Mouse (Mus musculus) lung, embryonic 16.5 days (tissue): ENCODE results near the gene Pex5. TPM values are rescaled to one million over a fixed set of nuclear protein-coding genes. Genes with fewer than 3 reads are reported as not detected.
A peak's percentile ranks its signal among the peaks of the same experiment; 100 is the strongest.

Source experiments
- ATAC-seq: fragments of 200-750 bp; cut with Nextera tagmentation; 2 replicates; pipeline ENCODE4 v1.8.0; 2017; ENCODE audit warnings: low read depth, mild to moderate bottlenecking, moderate library complexity
- H3K27ac ChIP-seq: fragments of 300-500 bp; sonication (generic); 2 replicates; pipeline ENCODE4 v1.5.1; 2014; ENCODE audit warnings: mild to moderate bottlenecking, control low read depth, low read length
- H3K27me3 ChIP-seq: fragments of 300-500 bp; sonication (generic); 2 replicates; pipeline ENCODE4 v1.6.1; 2014; ENCODE audit warnings: low read depth, low read length, mixed read lengths; ENCODE audit not compliant: control insufficient read depth, insufficient read depth
- H3K36me3 ChIP-seq: fragments of 300-500 bp; sonication (generic); 2 replicates; pipeline ENCODE4 v1.6.1; 2014; ENCODE audit warnings: low read length; ENCODE audit not compliant: control insufficient read depth, insufficient read depth
- H3K4me1 ChIP-seq: fragments of 300-500 bp; sonication (generic); replicated peaks from 2 replicates; pipeline ENCODE4 v1.6.1; 2014; ENCODE audit warnings: low read length, mixed read lengths; ENCODE audit not compliant: control insufficient read depth, insufficient read depth
- H3K4me2 ChIP-seq: fragments of 300-500 bp; sonication (generic); 2 replicates; pipeline ENCODE4 v1.6.1; 2014; ENCODE audit warnings: low read depth, low read length, control low read depth
- H3K4me3 ChIP-seq: fragments of 300-500 bp; sonication (generic); 2 replicates; pipeline ENCODE4 v1.5.1; 2014; ENCODE audit warnings: mild to moderate bottlenecking, low read length, control low read depth
- H3K9ac ChIP-seq: fragments of 300-500 bp; sonication (generic); 2 replicates; pipeline ENCODE4 v1.6.1; 2014; ENCODE audit warnings: low read length, control low read depth
- H3K9me3 ChIP-seq: fragments of 300-500 bp; sonication (generic); 2 replicates; pipeline ENCODE4 v1.6.1; 2016; ENCODE audit warnings: low read length; ENCODE audit not compliant: control insufficient read depth
- WGBS: fragments of 180-500 bp; shearing (Covaris S2); extraction: QIAGEN DNeasy Blood & Tissue Kit; methylation state at CpG from one replicate; pipeline ENCODE4 v1.1.7; 2014; 5-methylcytosine and 5-hydroxymethylcytosine counted together
- polyA plus RNA-seq: library from polyadenylated mRNA; unstranded; fragments of >200 nt; fragmentation: Nextera tagmentation; extraction: Ambion mirVana; gene quantifications from 2 replicates; pipeline ENCODE4 v1.2.1, GENCODE M21; 2015

The Pex5 gene
- polyA plus RNA-seq, 1 experiment from 2014 or later = 39.9 TPM

- 32% methylated on average over 10 of the region's 10 CpGs for WGBS
- no peaks in the 10 kb centered on the region for H3K9me3 ChIP-seq
- no peaks in the 10 kb centered on the region for H3K36me3 ChIP-seq
- H3K4me3 ChIP-seq = no peak overlapping the region
- ATAC-seq = no peak
- H3K4me2 ChIP-seq = no peak overlapping the region
- H3K27me3 ChIP-seq = no peaks in the 10 kb centered on the region
- no peak overlapping the region for H3K9ac ChIP-seq
- H3K4me1 ChIP-seq = no peaks in the 10 kb centered on the region
- no peak overlapping the region for H3K27ac ChIP-seq
Measured at GRCm38 (mm10) chr6:124379331-124379730, 35.5 kb downstream of the Pex5 start.

DNA sequence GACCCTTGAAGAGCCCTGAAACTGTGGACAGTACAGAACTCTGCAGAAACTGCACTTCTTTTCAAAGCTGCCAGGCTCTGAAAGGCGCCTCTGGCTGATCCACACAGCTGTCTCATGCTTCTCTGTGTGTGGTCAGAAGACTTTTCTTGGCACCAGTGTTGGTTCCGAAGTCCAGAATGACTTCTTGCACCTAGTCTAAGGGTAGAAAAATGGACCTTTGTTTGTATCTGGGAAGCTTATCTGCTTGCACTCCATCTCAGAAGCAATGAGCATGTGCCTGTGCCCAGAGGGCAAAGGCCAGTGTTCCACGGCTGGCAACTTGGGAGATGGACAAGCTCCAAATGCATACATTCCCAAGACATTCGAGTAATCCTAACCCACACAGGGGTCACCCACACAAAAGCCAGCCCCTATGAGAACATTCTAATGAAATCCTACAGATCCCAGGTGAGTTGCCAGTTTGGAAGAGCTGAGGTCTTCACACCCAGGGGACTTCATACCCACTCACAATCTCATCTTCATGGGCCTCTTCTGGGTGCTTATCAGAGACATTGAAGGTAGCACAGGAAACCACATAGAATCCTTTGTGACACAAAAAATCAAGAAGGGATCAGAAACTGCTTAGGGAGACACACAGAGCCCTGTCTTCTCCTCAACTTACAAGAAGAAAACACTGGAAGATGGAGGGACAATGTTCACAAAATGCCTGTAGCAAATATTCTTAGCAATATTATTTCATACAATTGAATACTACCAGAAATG, 37.2 kb downstream of the Pex5 start:
- WGBS = 57% methylated on average over 4 of the region's 4 CpGs
- H3K4me3 ChIP-seq = no peak overlapping the region
- H3K36me3 ChIP-seq = no peaks in the 10 kb centered on the region
- H3K27me3 ChIP-seq = no peaks in the 10 kb centered on the region
- ATAC-seq = no peak
- H3K4me2 ChIP-seq = no peak overlapping the region
- no peak overlapping the region for H3K9ac ChIP-seq
- H3K9me3 ChIP-seq = no peaks in the 10 kb centered on the region
- H3K27ac ChIP-seq = no peak overlapping the region
- H3K4me1 ChIP-seq = no peaks in the 10 kb centered on the region

GRCm38 (mm10) chr6:124376311-124376710, 38.6 kb downstream of the Pex5 start:
- 62% methylated on average over 5 of the region's 5 CpGs for WGBS
- no peaks in the 10 kb centered on the region for H3K27me3 ChIP-seq

GRCm38 (mm10) chr6:124375435-124375884, 39.4 kb downstream of the Pex5 start:
- H3K4me3 ChIP-seq = no peak overlapping the region
- peak; percentile 56 for ATAC-seq
- H3K9ac ChIP-seq = no peak overlapping the region
- no peak overlapping the region for H3K4me2 ChIP-seq
- no peaks in the 10 kb centered on the region for H3K9me3 ChIP-seq
- H3K36me3 ChIP-seq = no peaks in the 10 kb centered on the region
- H3K4me1 ChIP-seq = no peaks in the 10 kb centered on the region
- WGBS = 62% methylated on average over 11 of the region's 11 CpGs
- H3K27me3 ChIP-seq = no peaks in the 10 kb centered on the region
- H3K27ac ChIP-seq = no peak overlapping the region

More at GRCm38 (mm10) chr6:124376311-124376710, 38.6 kb downstream of the Pex5 start:
- Histone ChIP-seq H3K9ac (no peak overlapping the region), H3K9me3 (no peaks in the 10 kb centered on the region), H3K27ac (no peak overlapping the region), H3K4me2 (no peak overlapping the region), H3K36me3 (no peaks in the 10 kb centered on the region), H3K4me3 (no peak overlapping the region), H3K4me1 (no peaks in the 10 kb centered on the region)
- no peak for ATAC-seq

- Histone ChIP-seq H3K4me2 (no peak overlapping the region), H3K4me3 (no peak overlapping the region), H3K4me1 (no peaks in the 10 kb centered on the region), H3K27me3 (no peaks in the 10 kb centered on the region), H3K9ac (no peak overlapping the region), H3K9me3 (no peaks in the 10 kb centered on the region), H3K27ac (no peak overlapping the region), H3K36me3 (no peaks in the 10 kb centered on the region)
- ATAC-seq = no peak
- WGBS = 68% methylated on average over 4 of the region's 4 CpGs
Measured at GRCm38 (mm10) chr6:124374683-124375082, 40.2 kb downstream of the Pex5 start.

GRCm38 (mm10) chr6:124373584-124374206, 41.2 kb downstream of the Pex5 start:
- Histone ChIP-seq H3K36me3 (no peaks in the 10 kb centered on the region), H3K9me3 (no peaks in the 10 kb centered on the region), H3K4me2 (no peak overlapping the region), H3K27me3 (no peaks in the 10 kb centered on the region), H3K27ac (no peak overlapping the region), H3K4me3 (no peak overlapping the region), H3K4me1 (no peaks in the 10 kb centered on the region), H3K9ac (no peak overlapping the region)
- 80% methylated on average over 6 of the region's 6 CpGs for WGBS
- no peak for ATAC-seq

DNA sequence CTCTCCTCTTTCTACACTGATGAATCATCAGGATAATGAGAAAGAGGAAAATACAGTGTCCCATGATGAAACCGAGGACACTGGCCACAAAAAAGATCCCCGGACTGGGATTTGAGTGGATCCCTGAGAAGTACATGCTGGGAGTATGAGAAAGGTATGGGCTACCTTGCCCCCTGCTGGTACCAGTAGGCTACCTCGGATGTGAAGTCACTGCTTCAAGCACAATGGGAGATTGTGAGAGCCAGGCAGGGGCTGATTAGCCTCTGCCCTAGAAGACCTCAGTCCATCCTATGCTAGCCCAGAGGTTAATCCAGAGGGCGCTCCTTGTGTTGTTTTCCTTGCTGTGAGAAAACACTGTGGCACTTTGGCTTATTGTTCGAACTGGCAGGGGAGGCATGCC, 50.5 kb downstream of the Pex5 start:
- ATAC-seq = no peak
- Histone ChIP-seq H3K36me3 (no peaks in the 10 kb centered on the region), H3K4me2 (no peak overlapping the region), H3K27ac (no peak overlapping the region), H3K9me3 (no peaks in the 10 kb centered on the region), H3K27me3 (no peaks in the 10 kb centered on the region), H3K4me1 (no peaks in the 10 kb centered on the region), H3K9ac (no peak overlapping the region), H3K4me3 (no peak overlapping the region)
- WGBS = 50% methylated on average over 5 of the region's 5 CpGs

DNA sequence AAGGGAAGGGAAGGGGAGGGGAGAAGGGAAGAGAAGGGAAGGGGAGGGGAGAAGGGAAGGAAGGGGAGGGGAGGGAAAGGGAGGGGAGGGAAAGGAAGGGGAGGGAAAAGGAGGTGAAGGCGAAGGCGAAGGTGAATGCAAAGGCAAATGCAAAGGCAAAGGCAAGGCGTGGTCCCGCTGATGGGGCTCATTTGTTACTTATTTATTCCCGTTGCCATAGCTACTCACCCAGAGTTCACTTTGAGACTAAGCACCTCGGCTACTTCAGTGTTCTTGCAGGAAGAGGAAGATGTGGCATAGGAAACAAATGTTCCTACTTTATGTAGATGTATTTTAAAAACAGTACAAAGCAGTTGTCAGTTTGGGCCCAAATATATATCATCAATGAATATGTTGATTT, 54.3 kb downstream of the Pex5 start:
- H3K36me3 ChIP-seq = no peaks in the 10 kb centered on the region
- H3K27me3 ChIP-seq = no peaks in the 10 kb centered on the region
- ATAC-seq = no peak
- 53% methylated on average over 6 of the region's 6 CpGs for WGBS
- no peak overlapping the region for H3K9ac ChIP-seq
- H3K4me1 ChIP-seq = no peaks in the 10 kb centered on the region
- H3K4me3 ChIP-seq = no peak overlapping the region
- H3K27ac ChIP-seq = no peak overlapping the region
- H3K9me3 ChIP-seq = no peaks in the 10 kb centered on the region
- no peak overlapping the region for H3K4me2 ChIP-seq

DNA sequence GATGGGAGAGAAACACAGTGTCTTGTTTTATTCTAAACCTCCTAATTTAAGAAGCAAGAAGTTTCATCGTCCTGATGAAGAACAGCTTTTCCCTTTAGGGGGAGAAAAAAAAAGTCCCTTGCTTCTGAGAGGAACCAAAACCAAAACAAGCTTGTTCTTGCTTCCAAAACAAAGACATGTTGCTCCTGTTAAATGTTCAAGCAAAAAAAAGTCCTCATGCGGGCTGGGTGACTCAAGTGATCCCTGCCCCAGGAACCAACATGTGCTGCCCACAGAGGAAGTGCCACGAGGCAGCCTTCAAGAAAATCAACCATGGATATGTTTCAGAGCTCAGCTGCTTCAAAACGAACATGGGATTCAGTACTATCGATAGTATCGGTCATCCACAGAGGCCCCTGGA, 55.9 kb downstream of the Pex5 start:
- Histone ChIP-seq H3K4me1 (no peaks in the 10 kb centered on the region), H3K4me3 (no peak overlapping the region), H3K27me3 (no peaks in the 10 kb centered on the region), H3K9ac (no peak overlapping the region), H3K4me2 (no peak overlapping the region), H3K36me3 (no peaks in the 10 kb centered on the region), H3K9me3 (no peaks in the 10 kb centered on the region), H3K27ac (no peak overlapping the region)
- 81% methylated on average over 6 of the region's 6 CpGs for WGBS
- ATAC-seq = no peak
